Mouse (Mus musculus) embryonic facial prominence, embryonic 15.5 days (tissue): ENCODE data around the gene Lyve1. TPM values are rescaled to one million over a fixed set of nuclear protein-coding genes. Genes with fewer than 3 reads are reported as not detected.

Source experiments
- ATAC-seq: fragments of 200-750 bp; cut with Nextera tagmentation; 2 replicates; pipeline ENCODE4 v1.8.0; 2017; ENCODE audit warnings: low read depth, moderate TSS enrichment; ENCODE audit not compliant: insufficient number of reproducible peaks, low FRiP score, low TSS enrichment
- H3K27ac ChIP-seq: fragments of 300-500 bp; sonication (generic); replicated peaks from 2 replicates; pipeline ENCODE4 v1.5.1; 2015; ENCODE audit warnings: mild to moderate bottlenecking, inconsistent platforms
- H3K27me3 ChIP-seq: fragments of 300-500 bp; sonication (generic); 2 replicates; pipeline ENCODE4 v1.6.1; 2015; ENCODE audit warnings: inconsistent platforms
- H3K36me3 ChIP-seq: fragments of 300-500 bp; sonication (generic); 2 replicates; pipeline ENCODE4 v1.6.1; 2015; ENCODE audit warnings: mild to moderate bottlenecking, inconsistent platforms
- H3K4me1 ChIP-seq: fragments of 300-500 bp; sonication (generic); 2 replicates; pipeline ENCODE4 v1.6.1; 2015; ENCODE audit warnings: inconsistent platforms
- H3K4me2 ChIP-seq: fragments of 300-500 bp; sonication (generic); replicated peaks from 2 replicates; pipeline ENCODE4 v1.6.1; 2015; ENCODE audit warnings: mild to moderate bottlenecking, inconsistent platforms
- H3K4me3 ChIP-seq: fragments of 300-500 bp; sonication (generic); replicated peaks from 2 replicates; pipeline ENCODE4 v1.5.1; 2015; ENCODE audit warnings: mild to moderate bottlenecking, inconsistent platforms
- H3K9ac ChIP-seq: fragments of 300-500 bp; sonication (generic); 2 replicates; pipeline ENCODE4 v1.6.1; 2015; ENCODE audit warnings: inconsistent platforms
- H3K9me3 ChIP-seq: fragments of 300-500 bp; sonication (generic); replicated peaks from 2 replicates; pipeline ENCODE4 v1.6.1; 2016; ENCODE audit warnings: inconsistent platforms
- WGBS: fragments of 180-500 bp; shearing (Covaris S2); methylation state at CpG from one replicate; pipeline ENCODE4 v1.1.7; 2015; 5-methylcytosine and 5-hydroxymethylcytosine counted together
- polyA plus RNA-seq: library from polyadenylated mRNA; unstranded; fragments of >200 nt; fragmentation: Nextera tagmentation; extraction: Ambion mirVana; gene quantifications from 2 replicates; pipeline ENCODE4 v1.2.1, GENCODE M21; 2015

Lyve1 gene
- polyA plus RNA-seq, 1 experiment from 2014 or later, result 14.4 TPM

DNA sequence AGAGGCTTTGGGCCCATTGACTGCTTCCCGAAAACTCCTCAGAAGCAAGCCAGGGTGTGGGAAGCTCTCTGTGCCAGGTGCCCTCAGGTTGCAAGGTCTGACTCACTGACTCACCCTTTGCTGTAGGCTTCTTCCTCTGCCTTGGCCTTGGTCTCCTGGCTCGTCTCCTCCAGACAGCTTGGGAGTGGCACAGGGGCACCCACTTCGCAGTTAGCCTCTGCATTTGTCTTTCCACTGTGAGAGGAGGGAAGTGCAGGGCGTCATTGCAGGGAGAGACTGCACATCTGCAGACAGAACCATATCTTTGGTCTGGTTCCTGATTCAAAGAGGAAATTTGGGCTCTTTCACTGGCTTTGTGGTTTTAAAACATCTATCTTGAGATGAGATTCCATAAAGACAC lies 15.0 kb upstream of the Lyve1 start:
- H3K9me3 ChIP-seq, result no peaks in the 10 kb centered on the region
- no peak for ATAC-seq
- H3K36me3 ChIP-seq, result no peaks in the 10 kb centered on the region
- H3K9ac ChIP-seq, result no peak overlapping the region
- WGBS, result 80% methylated on average over 4 of the region's 4 CpGs
- H3K27ac ChIP-seq, result no peak overlapping the region
- H3K4me3 ChIP-seq, result no peak overlapping the region
- H3K4me2 ChIP-seq, result no peak overlapping the region
- H3K27me3 ChIP-seq, result no peaks in the 10 kb centered on the region
- no peaks in the 10 kb centered on the region for H3K4me1 ChIP-seq

- Histone ChIP-seq H3K9ac (no peak overlapping the region), H3K27ac (no peak overlapping the region), H3K36me3 (no peaks in the 10 kb centered on the region), H3K4me1 (no peaks in the 10 kb centered on the region), H3K4me3 (no peak overlapping the region), H3K4me2 (no peak overlapping the region), H3K27me3 (no peaks in the 10 kb centered on the region), H3K9me3 (no peaks in the 10 kb centered on the region)
- ATAC-seq, result no peak
- WGBS, result 82% methylated on average over 4 of the region's 4 CpGs
Measured at GRCm38 (mm10) chr7:110876965-110877364, 13.9 kb upstream of the Lyve1 start.

GRCm38 (mm10) chr7:110868807-110869206 lies 5.8 kb upstream of the Lyve1 start:
- Histone ChIP-seq H3K4me3 (no peak overlapping the region), H3K36me3 (no peaks in the 10 kb centered on the region), H3K27me3 (no peaks in the 10 kb centered on the region), H3K9me3 (no peaks in the 10 kb centered on the region), H3K9ac (no peak overlapping the region), H3K4me2 (no peak overlapping the region), H3K4me1 (no peaks in the 10 kb centered on the region), H3K27ac (no peak overlapping the region)
- whole genome bisulfite sequencing, result 65% methylated on average over 5 of the region's 5 CpGs
- no peak for ATAC-seq

DNA sequence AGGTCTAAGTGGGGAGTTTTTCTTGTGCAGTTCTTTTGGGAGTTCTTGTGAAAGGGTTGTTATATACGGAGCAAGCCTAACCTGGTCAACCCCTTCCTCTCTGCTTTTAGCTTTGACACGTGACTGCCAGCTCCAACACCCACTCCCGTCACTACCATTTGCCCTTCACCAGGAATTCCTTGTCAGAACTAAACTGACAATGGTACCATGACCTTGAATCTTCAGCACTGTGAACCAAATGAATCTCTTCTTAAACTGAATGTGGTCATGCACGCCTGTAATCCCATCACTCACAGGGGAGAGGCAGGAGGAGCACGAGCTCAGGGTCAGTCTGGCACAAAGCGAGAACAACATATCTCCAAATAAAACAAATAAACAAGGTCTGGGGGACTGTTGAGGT lies 4.1 kb upstream of the Lyve1 start:
- WGBS, result 84% methylated on average over 6 of the region's 6 CpGs

DNA sequence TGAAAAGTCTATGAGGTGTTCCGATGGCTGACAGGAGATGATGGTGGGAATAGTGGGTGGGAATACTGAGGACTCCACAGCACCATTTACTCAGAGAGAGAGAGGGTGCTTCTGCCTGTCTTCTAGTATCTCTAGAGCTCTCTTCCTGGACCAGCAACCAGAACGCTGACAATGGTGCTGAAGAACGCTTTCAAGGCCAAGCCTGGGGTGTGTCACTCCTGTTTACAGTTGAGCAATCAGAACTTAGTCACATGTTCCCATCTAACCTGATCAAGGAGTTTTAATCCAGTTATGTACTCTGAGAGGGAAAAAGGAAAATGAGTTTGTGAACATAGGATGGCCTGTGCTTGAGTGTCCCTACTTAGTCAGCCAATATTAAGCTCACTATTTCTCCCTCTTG lies 3.0 kb upstream of the Lyve1 start:
- Histone ChIP-seq H3K27ac (no peak overlapping the region), H3K9ac (no peak overlapping the region), H3K4me1 (no peaks in the 10 kb centered on the region), H3K36me3 (no peaks in the 10 kb centered on the region), H3K4me3 (no peak overlapping the region), H3K27me3 (no peaks in the 10 kb centered on the region), H3K4me2 (no peak overlapping the region), H3K9me3 (no peaks in the 10 kb centered on the region)
- 89% methylated on average over 3 of the region's 3 CpGs for WGBS
- no peak for ATAC-seq

More for the DNA sequence above, 4.1 kb upstream of the Lyve1 start:
- no peaks in the 10 kb centered on the region for H3K9me3 ChIP-seq
- H3K27me3 ChIP-seq, result no peaks in the 10 kb centered on the region
- ATAC-seq, result no peak
- no peaks in the 10 kb centered on the region for H3K4me1 ChIP-seq
- no peak overlapping the region for H3K9ac ChIP-seq
- no peak overlapping the region for H3K4me3 ChIP-seq
- no peaks in the 10 kb centered on the region for H3K36me3 ChIP-seq
- H3K27ac ChIP-seq, result no peak overlapping the region
- H3K4me2 ChIP-seq, result no peak overlapping the region

GRCm38 (mm10) chr7:110865570-110865969 lies 2.5 kb upstream of the Lyve1 start:
- H3K27me3 ChIP-seq, result no peaks in the 10 kb centered on the region
- 79% methylated on average over 6 of the region's 6 CpGs for WGBS
- no peak for ATAC-seq

DNA sequence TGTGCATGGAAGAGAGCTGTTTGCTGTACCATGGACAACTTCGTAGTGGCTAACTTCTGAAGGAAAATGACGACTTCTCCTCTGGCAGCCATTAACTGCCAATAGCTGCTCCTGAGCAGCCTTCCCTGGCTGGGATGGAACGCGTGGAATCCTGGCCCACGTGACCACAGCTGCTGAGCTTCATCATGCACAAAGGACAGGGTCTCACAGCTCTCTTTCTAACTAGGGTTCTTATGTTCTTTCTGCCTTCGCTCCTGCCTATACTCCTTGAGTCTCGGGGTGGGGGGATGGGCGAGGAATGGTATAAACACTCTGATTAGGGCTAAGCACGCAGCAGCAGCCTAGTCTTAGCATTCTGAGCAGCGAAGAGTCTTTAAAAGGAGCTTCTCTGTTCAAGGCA lies 2.0 kb upstream of the Lyve1 start:
- WGBS, result 37% methylated on average over 10 of the region's 10 CpGs
- H3K9me3 ChIP-seq, result no peaks in the 10 kb centered on the region
- H3K27me3 ChIP-seq, result no peaks in the 10 kb centered on the region
- no peak overlapping the region for H3K27ac ChIP-seq
- no peaks in the 10 kb centered on the region for H3K36me3 ChIP-seq
- H3K4me1 ChIP-seq, result no peaks in the 10 kb centered on the region
- ATAC-seq, result peak; percentile 11; the same call in 1 of the 2 replicates
- H3K4me3 ChIP-seq, result no peak overlapping the region
- no peak overlapping the region for H3K4me2 ChIP-seq
- H3K9ac ChIP-seq, result no peak overlapping the region

More at GRCm38 (mm10) chr7:110865570-110865969, 2.5 kb upstream of the Lyve1 start:
- Histone ChIP-seq H3K27ac (no peak overlapping the region), H3K9ac (no peak overlapping the region), H3K9me3 (no peaks in the 10 kb centered on the region), H3K4me1 (no peaks in the 10 kb centered on the region), H3K4me2 (no peak overlapping the region), H3K4me3 (no peak overlapping the region), H3K36me3 (no peaks in the 10 kb centered on the region)

GRCm38 (mm10) chr7:110860129-110860528 lies 2.9 kb downstream of the Lyve1 start:
- Histone ChIP-seq H3K4me2 (no peak overlapping the region), H3K9me3 (no peaks in the 10 kb centered on the region), H3K36me3 (no peaks in the 10 kb centered on the region), H3K27me3 (no peaks in the 10 kb centered on the region), H3K27ac (no peak overlapping the region), H3K9ac (no peak overlapping the region), H3K4me1 (no peaks in the 10 kb centered on the region), H3K4me3 (no peak overlapping the region)
- no peak for ATAC-seq
- WGBS, result 57% methylated on average over 5 of the region's 5 CpGs

GRCm38 (mm10) chr7:110855604-110856003 lies 7.4 kb downstream of the Lyve1 start:
- Histone ChIP-seq H3K9ac (no peak overlapping the region), H3K4me2 (no peak overlapping the region), H3K4me1 (no peaks in the 10 kb centered on the region), H3K27me3 (no peaks in the 10 kb centered on the region), H3K36me3 (no peaks in the 10 kb centered on the region), H3K4me3 (no peak overlapping the region), H3K9me3 (no peaks in the 10 kb centered on the region), H3K27ac (no peak overlapping the region)
- ATAC-seq, result no peak
- WGBS, result 62% methylated on average over 1 of the region's 1 CpGs

- Histone ChIP-seq H3K4me2 (no peak overlapping the region), H3K27ac (no peak overlapping the region), H3K9ac (no peak overlapping the region), H3K27me3 (no peaks in the 10 kb centered on the region), H3K4me1 (no peaks in the 10 kb centered on the region), H3K36me3 (no peaks in the 10 kb centered on the region), H3K4me3 (no peak overlapping the region), H3K9me3 (no peaks in the 10 kb centered on the region)
- no peak for ATAC-seq
- WGBS, result 78% methylated on average over 8 of the region's 8 CpGs
Measured at GRCm38 (mm10) chr7:110854927-110855546, 8.0 kb downstream of the Lyve1 start.

- 55% methylated on average over 3 of the region's 3 CpGs for WGBS
- no peak for ATAC-seq
- Histone ChIP-seq H3K27me3 (no peaks in the 10 kb centered on the region), H3K27ac (no peak overlapping the region), H3K9me3 (no peaks in the 10 kb centered on the region), H3K4me2 (no peak overlapping the region), H3K36me3 (no peaks in the 10 kb centered on the region), H3K4me3 (no peak overlapping the region), H3K4me1 (no peaks in the 10 kb centered on the region), H3K9ac (no peak overlapping the region)
Measured at GRCm38 (mm10) chr7:110854519-110854918, 8.5 kb downstream of the Lyve1 start.

- no peaks in the 10 kb centered on the region for H3K4me1 ChIP-seq
- H3K4me3 ChIP-seq, result no peak overlapping the region
- H3K9me3 ChIP-seq, result no peaks in the 10 kb centered on the region
- no peak overlapping the region for H3K4me2 ChIP-seq
- H3K9ac ChIP-seq, result no peak overlapping the region
- ATAC-seq, result no peak
- no peaks in the 10 kb centered on the region for H3K27me3 ChIP-seq
- 66% methylated on average over 10 of the region's 10 CpGs for WGBS
- no peaks in the 10 kb centered on the region for H3K36me3 ChIP-seq
- H3K27ac ChIP-seq, result no peak overlapping the region
Measured at GRCm38 (mm10) chr7:110853611-110854010, 9.4 kb downstream of the Lyve1 start.
